Mouse (Mus musculus) liver, embryonic 15.5 days (tissue): ENCODE measurements around the gene Magi2. TPM values are rescaled to one million over a fixed set of nuclear protein-coding genes. Genes with fewer than 3 reads are reported as not detected.

Experiments
- ATAC-seq: fragments of 200-750 bp; cut with Nextera tagmentation; 2 replicates; pipeline ENCODE4 v1.8.0; 2017; ENCODE audit warnings: moderate number of reproducible peaks, mild to moderate bottlenecking, moderate library complexity; ENCODE audit not compliant: insufficient read depth
- H3K27ac ChIP-seq: fragments of 300-500 bp; sonication (generic); replicated peaks from 2 replicates; pipeline ENCODE4 v1.5.1; 2015; ENCODE audit warnings: mild to moderate bottlenecking, inconsistent platforms
- H3K27me3 ChIP-seq: fragments of 300-500 bp; sonication (generic); 2 replicates; pipeline ENCODE4 v1.6.1; 2015; ENCODE audit warnings: mild to moderate bottlenecking, inconsistent platforms
- H3K36me3 ChIP-seq: fragments of 300-500 bp; sonication (generic); replicated peaks from 2 replicates; pipeline ENCODE4 v1.6.1; 2015; ENCODE audit warnings: moderate library complexity, mild to moderate bottlenecking, inconsistent platforms
- H3K4me1 ChIP-seq: fragments of 300-500 bp; sonication (generic); replicated peaks from 2 replicates; pipeline ENCODE4 v1.6.1; 2015; ENCODE audit warnings: inconsistent platforms
- H3K4me2 ChIP-seq: fragments of 300-500 bp; sonication (generic); 2 replicates; pipeline ENCODE4 v1.6.1; 2015; ENCODE audit warnings: moderate library complexity, mild to moderate bottlenecking, inconsistent platforms
- H3K4me3 ChIP-seq: fragments of 300-500 bp; sonication (generic); replicated peaks from 2 replicates; pipeline ENCODE4 v1.5.1; 2015; ENCODE audit warnings: mild to moderate bottlenecking, inconsistent platforms
- H3K9ac ChIP-seq: fragments of 300-500 bp; sonication (generic); 2 replicates; pipeline ENCODE4 v1.6.1; 2015; ENCODE audit warnings: moderate library complexity, mild to moderate bottlenecking, inconsistent platforms
- H3K9me3 ChIP-seq: fragments of 300-500 bp; sonication (generic); replicated peaks from 2 replicates; pipeline ENCODE4 v1.6.1; 2016; ENCODE audit warnings: inconsistent platforms
- WGBS: fragments of 180-500 bp; shearing (Covaris S2); methylation state at CpG from one replicate; pipeline ENCODE4 v1.1.7; 2015; ENCODE audit warnings: mixed read lengths; ENCODE audit not compliant: insufficient replicate concordance; 5-methylcytosine and 5-hydroxymethylcytosine counted together
- polyA plus RNA-seq: library from polyadenylated mRNA; unstranded; fragments of >200 nt; fragmentation: Nextera tagmentation; extraction: Ambion mirVana; gene quantifications from 2 replicates; pipeline ENCODE4 v1.2.1, GENCODE M21; 2015

The Magi2 gene
- polyA plus RNA-seq, 1 experiment from 2014 or later: 0.13 TPM

DNA sequence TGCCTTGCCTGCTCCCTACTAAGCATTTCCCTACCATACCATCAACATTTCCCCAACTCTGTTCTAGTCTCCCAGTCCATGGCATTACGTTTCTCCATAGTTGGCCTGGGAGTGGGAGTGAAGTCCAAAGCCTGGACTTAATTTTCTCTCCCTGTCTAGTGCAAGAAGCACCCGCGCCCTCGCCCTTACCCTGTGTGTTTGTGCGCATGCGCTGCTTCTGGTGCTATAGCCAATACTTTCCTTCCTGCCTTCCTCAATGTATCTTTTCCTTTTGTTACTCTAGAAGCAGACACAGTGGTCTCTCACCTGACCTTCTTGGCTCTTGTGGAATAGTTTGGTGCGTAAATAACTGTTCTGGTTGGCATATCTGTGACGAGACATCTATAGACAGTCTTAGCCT, 1440.8 kb downstream of the Magi2 start:
- H3K9ac ChIP-seq: no peak overlapping the region
- H3K27me3 ChIP-seq: no peaks in the 10 kb centered on the region
- H3K9me3 ChIP-seq: no peaks in the 10 kb centered on the region
- H3K36me3 ChIP-seq: no peaks in the 10 kb centered on the region
- H3K4me3 ChIP-seq: no peak overlapping the region
- H3K4me1 ChIP-seq: no peaks in the 10 kb centered on the region
- H3K4me2 ChIP-seq: no peak overlapping the region
- WGBS: 75% methylated on average over 8 of the region's 8 CpGs
- ATAC-seq: no peak
- no peak overlapping the region for H3K27ac ChIP-seq

DNA sequence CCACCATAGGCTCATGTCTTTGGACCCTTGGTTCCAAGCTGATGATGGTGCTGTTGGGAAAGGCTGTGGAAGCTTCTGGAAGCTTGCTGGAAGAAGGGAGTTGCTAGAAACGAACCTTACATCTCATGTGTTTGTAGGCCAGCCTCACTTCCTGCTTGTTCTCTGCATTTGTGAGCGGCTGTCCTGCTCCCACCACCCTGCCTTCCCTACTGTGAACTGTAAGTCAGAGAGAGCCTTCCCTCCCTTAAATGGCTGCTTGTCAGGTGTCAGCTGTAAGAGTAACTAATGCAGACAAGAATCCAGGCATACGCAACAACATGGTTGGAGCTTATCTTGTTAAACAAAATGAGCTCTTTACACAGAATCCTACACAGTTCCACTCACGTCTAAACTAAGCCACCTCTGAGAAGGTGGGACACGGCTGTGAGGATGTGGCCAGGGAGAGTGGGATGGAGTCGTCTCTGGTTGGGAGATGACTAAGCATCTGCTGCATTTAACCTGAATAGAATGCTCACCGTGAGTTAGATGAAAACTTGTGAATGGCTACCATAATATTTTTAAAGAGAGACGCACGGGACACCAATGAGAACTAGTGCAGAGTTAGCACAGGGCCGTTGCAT, 1442.0 kb downstream of the Magi2 start:
- no peaks in the 10 kb centered on the region for H3K4me1 ChIP-seq
- no peak overlapping the region for H3K27ac ChIP-seq
- no peak overlapping the region for H3K4me2 ChIP-seq
- no peaks in the 10 kb centered on the region for H3K9me3 ChIP-seq
- 68% methylated on average over 10 of the region's 10 CpGs for WGBS
- no peaks in the 10 kb centered on the region for H3K27me3 ChIP-seq
- ATAC-seq: no peak
- H3K4me3 ChIP-seq: no peak overlapping the region
- H3K9ac ChIP-seq: no peak overlapping the region
- no peaks in the 10 kb centered on the region for H3K36me3 ChIP-seq

DNA sequence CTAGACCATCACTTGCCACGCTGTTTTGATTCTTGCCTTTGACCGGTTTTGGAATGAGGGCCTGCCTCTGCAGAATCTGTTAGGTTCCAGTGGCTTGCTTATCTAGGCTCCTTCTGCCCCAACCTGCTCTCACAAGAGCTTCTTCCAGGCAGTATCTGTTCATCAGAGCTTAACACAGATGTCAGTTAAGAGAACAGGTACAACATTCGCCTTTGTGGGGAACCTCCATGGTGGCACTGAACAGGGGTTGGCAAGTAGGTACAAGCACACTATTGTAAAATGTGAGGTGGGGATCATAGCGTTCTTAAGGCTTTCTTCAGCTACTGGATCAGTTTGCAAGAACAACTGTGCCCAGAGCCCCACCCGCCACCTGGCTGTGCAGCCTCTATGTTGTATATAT, 1442.6 kb downstream of the Magi2 start:
- Histone ChIP-seq H3K27me3 (no peaks in the 10 kb centered on the region), H3K4me2 (no peak overlapping the region), H3K9ac (no peak overlapping the region), H3K27ac (no peak overlapping the region), H3K4me3 (no peak overlapping the region), H3K36me3 (no peaks in the 10 kb centered on the region), H3K4me1 (no peaks in the 10 kb centered on the region), H3K9me3 (no peaks in the 10 kb centered on the region)
- WGBS: 66% methylated on average over 5 of the region's 5 CpGs
- ATAC-seq: no peak

DNA sequence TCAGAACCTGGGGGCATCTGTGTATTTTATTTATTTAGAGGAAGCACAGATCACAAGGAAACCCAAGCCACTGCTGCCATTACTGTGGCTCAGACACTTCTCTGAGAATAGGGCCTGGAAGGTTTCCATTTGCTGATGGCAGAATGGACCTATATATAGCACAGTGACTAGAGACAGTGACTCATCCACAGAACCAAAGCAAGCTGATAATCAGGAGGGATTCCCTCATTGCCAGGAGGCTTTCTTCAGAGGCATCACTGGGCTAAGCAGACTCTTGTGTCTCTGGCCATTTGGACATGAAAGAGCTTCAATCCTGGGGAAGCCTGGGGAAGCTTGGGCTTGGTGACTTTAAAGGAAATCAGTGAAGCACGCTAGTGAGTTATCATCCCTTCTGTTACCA, 1445.0 kb downstream of the Magi2 start:
- Histone ChIP-seq H3K27ac (no peak overlapping the region), H3K27me3 (no peaks in the 10 kb centered on the region), H3K9ac (no peak overlapping the region), H3K4me3 (no peak overlapping the region), H3K4me1 (no peaks in the 10 kb centered on the region), H3K9me3 (no peaks in the 10 kb centered on the region), H3K36me3 (no peaks in the 10 kb centered on the region), H3K4me2 (no peak overlapping the region)
- WGBS: 31% methylated on average over 1 of the region's 1 CpGs
- ATAC-seq: no peak

DNA sequence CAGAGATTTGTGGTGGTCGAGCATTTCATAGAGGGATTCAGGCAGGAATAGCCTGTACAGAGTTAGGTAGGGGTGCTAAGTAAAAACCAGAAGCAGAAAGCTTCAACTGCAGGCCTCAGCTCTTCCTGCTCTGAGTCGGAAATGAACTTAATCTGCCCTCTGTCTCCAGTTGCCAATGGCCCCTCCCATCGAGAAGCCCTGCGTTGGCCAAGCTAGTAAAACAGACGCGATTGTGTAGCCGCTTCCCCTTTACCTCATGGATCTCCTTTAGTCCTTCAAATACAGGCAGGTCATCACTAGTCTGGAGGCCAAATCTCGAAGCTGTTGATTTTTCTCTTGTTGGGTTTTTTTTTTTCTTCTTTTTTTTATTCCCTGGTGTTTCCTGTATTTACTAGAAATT, 1447.7 kb downstream of the Magi2 start:
- Histone ChIP-seq H3K4me1 (no peaks in the 10 kb centered on the region), H3K9me3 (no peaks in the 10 kb centered on the region), H3K4me3 (no peak overlapping the region), H3K27me3 (no peaks in the 10 kb centered on the region), H3K9ac (no peak overlapping the region), H3K4me2 (no peak overlapping the region), H3K36me3 (no peaks in the 10 kb centered on the region), H3K27ac (no peak overlapping the region)
- WGBS: 53% methylated on average over 8 of the region's 8 CpGs
- no peak for ATAC-seq

DNA sequence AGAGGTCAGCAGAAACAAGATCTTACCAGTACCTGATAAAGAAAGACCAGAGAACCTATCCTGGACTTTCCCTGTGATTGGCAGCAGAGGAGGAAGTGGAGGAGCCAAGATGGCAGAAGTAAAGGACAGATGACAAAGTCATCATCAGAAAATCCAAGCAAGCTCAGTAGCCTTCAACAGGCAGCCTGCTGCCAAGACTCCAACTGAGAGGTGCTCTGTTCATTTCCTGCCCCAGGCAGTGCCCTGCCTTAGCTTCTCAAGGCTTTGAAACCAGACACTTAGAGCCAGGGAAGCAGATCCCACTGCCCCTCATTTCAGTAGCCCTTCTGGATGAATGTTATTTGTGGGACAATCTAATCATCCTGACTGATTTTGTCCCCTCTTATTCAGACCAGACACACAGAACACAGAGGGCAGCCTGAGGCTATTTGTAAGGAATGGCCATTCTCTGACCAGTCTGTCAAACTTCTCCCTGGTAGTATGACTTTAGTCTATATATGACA, 1448.4 kb downstream of the Magi2 start:
- ATAC-seq: no peak
- Histone ChIP-seq H3K4me1 (no peaks in the 10 kb centered on the region), H3K27me3 (no peaks in the 10 kb centered on the region), H3K4me3 (no peak overlapping the region), H3K9me3 (no peaks in the 10 kb centered on the region), H3K9ac (no peak overlapping the region), H3K4me2 (no peak overlapping the region), H3K27ac (no peak overlapping the region), H3K36me3 (no peaks in the 10 kb centered on the region)

DNA sequence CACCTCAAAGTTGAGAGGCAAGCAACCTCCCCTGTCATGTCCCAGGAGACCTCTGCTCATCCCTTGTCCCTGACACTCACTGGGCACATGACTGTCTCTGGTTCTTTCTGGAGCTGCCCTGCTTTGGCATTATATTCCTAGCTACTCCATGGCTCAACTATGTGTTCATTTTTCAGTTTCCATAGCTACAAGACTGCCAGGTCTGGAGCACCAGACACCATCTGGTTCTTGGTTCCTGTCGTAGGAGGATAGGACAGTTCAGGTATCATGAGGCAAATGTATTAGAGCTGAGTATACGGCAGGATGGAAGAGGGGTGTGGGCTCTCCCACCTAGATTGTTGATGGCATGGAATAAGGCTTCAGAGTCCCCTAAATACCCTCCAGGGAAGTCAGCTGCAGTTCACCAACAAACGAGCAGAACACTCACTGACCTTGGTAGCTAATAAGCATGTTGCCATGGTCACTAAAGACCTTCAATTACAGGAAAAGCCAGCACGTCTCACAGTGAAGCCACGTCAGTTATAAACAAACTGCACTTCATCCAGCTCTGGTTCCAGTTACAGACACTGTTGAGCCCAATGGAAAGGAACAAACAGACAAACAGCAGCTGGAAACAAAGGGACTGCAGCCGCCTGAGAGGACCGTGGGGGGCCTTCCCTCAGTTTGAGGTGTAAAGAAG, 1449.5 kb downstream of the Magi2 start:
- WGBS: 39% methylated on average over 7 of the region's 7 CpGs

DNA sequence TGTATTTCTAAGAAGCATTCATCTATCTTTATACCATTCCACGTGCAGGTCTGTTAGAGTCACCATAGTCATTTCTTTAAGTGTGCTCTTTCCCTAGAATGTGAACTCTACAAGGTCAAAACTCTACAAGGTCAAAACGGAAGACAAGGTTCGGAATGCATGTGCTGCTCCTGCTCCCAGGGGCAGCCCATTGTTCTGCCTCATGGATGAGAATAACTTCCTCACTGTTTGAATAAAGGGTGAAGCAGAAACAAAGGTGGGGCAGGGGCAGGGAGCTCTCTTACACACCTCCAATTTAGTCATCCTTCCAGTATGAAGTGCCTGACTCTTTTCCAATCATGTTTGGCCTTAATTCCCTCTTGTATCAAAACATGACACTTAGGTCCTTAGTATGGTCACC, 1450.4 kb downstream of the Magi2 start:
- no peaks in the 10 kb centered on the region for H3K9me3 ChIP-seq
- no peak overlapping the region for H3K4me3 ChIP-seq
- no peak for ATAC-seq
- H3K27ac ChIP-seq: no peak overlapping the region
- no peak overlapping the region for H3K9ac ChIP-seq
- no peaks in the 10 kb centered on the region for H3K4me1 ChIP-seq
- no peaks in the 10 kb centered on the region for H3K36me3 ChIP-seq
- no peaks in the 10 kb centered on the region for H3K27me3 ChIP-seq
- WGBS: 50% methylated on average over 3 of the region's 3 CpGs
- no peak overlapping the region for H3K4me2 ChIP-seq

More for the DNA sequence above, 1449.5 kb downstream of the Magi2 start:
- no peak for ATAC-seq
- Histone ChIP-seq H3K4me1 (no peaks in the 10 kb centered on the region), H3K9me3 (no peaks in the 10 kb centered on the region), H3K27me3 (no peaks in the 10 kb centered on the region), H3K4me2 (no peak overlapping the region), H3K27ac (no peak overlapping the region), H3K9ac (no peak overlapping the region), H3K36me3 (no peaks in the 10 kb centered on the region), H3K4me3 (no peak overlapping the region)

DNA sequence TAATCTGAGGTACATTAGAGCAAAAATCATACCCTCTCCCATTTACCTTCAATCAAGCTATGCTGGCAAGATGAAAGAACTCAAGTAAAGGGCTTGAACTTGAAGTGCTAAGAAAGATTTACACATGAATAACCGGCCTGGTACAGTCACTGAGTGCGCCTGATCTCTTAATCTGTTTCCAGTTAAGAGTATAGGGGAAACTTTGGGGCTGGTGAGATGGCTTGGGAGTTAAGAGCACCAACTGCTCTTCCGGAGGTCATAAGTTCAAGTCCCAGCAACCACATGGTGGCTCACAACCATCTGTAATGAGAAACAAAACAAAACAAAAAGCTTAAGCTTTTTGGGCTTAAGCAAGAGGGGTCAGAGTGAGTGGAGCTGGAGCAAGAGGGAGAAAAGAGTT, 1451.7 kb downstream of the Magi2 start:
- 59% methylated on average over 3 of the region's 3 CpGs for WGBS
- Histone ChIP-seq H3K36me3 (no peaks in the 10 kb centered on the region), H3K9me3 (no peaks in the 10 kb centered on the region), H3K4me1 (no peaks in the 10 kb centered on the region), H3K4me2 (no peak overlapping the region), H3K27me3 (no peaks in the 10 kb centered on the region), H3K4me3 (no peak overlapping the region), H3K27ac (no peak overlapping the region), H3K9ac (no peak overlapping the region)
- ATAC-seq: no peak

DNA sequence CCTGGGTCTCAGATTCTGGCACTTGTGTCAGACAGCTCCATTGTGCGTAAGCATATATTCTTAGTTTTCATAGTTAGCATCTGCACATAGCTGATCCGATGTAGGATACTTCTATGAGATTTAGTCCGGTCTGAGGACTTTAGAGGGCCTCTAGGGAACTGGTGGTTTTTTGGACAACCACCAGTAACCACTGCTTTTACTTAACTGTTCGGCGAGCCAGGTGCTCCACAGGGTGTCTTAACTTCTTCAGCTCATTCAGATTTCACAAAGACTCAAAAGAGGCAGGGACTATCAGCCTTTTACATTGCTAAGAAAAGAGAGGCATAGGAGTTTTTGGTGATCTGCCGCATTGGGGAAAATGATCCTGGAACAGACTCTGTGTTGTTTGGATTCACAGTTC, 1453.1 kb downstream of the Magi2 start:
- no peak for ATAC-seq
- Histone ChIP-seq H3K27ac (no peak overlapping the region), H3K4me2 (no peak overlapping the region), H3K27me3 (no peaks in the 10 kb centered on the region), H3K9ac (no peak overlapping the region), H3K36me3 (no peaks in the 10 kb centered on the region), H3K9me3 (no peaks in the 10 kb centered on the region), H3K4me3 (no peak overlapping the region), H3K4me1 (no peaks in the 10 kb centered on the region)
- WGBS: 68% methylated on average over 6 of the region's 6 CpGs

DNA sequence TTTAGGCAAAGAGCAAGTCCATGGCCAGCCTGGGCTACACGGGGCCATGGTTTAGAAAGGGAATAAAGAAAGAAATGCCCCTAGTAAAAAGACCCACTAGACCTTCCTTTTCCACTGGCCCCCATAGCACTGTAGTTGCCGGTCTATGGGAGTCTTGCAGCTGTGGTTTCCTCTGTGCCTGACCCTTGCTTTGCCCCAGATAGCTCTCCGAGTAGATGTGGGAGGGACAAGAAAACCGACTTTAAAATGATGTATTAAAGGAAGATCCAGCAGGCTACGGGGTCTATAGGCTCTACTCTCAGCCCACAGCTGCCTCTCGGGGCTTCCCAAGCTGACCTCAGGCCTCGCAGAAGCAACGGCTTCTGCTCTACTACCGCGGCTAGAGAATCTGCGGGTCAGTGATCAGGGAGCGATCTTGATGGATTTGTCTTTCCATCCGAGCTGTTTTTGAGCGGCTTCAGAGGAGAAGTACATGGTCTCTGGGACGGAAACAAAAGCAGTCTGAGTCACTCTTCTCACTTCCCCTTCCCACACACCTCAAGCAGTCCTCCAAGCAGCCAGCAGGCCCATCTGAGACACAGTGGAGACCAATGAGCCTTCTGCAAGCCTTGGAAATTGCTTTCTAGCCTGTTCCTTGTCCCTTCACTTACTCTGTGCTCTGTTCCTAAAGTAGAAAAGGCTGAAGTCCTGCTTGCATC, 1454.1 kb downstream of the Magi2 start:
- Histone ChIP-seq H3K27me3 (no peaks in the 10 kb centered on the region), H3K36me3 (no peaks in the 10 kb centered on the region), H3K9me3 (no peaks in the 10 kb centered on the region), H3K4me2 (no peak overlapping the region), H3K4me1 (no peaks in the 10 kb centered on the region), H3K4me3 (no peak overlapping the region), H3K27ac (no peak overlapping the region), H3K9ac (no peak overlapping the region)
- 21% methylated on average over 15 of the region's 15 CpGs for WGBS
- no peak for ATAC-seq
